Mouse (Mus musculus) limb, embryonic 11.5 days (tissue): ENCODE data around the gene Psmb6. TPM values are rescaled to one million over a fixed set of nuclear protein-coding genes. Genes with fewer than 3 reads are reported as not detected.

Experiments used
- ATAC-seq: fragments of 200-750 bp; cut with Nextera tagmentation; 2 replicates; pipeline ENCODE4 v1.8.0; 2017; ENCODE audit warnings: low read depth; ENCODE audit not compliant: insufficient number of reproducible peaks, low FRiP score, low TSS enrichment
- DNase-seq: peaks from one replicate; pipeline ENCODE4 v3.0.0-alpha.2; 2015; ENCODE audit warnings: low spot score
- H3K27ac ChIP-seq: fragments of 300-500 bp; sonication (generic); replicated peaks from 2 replicates; pipeline ENCODE4 v1.5.1; 2014; ENCODE audit warnings: low read depth, mild to moderate bottlenecking, low read length
- H3K27me3 ChIP-seq: fragments of 300-500 bp; sonication (generic); 2 replicates; pipeline ENCODE4 v1.6.1; 2014; ENCODE audit warnings: mild to moderate bottlenecking, low read length, mixed read lengths; ENCODE audit not compliant: control insufficient read depth, insufficient read depth
- H3K36me3 ChIP-seq: fragments of 300-500 bp; sonication (generic); 2 replicates; pipeline ENCODE4 v1.6.1; 2014; ENCODE audit warnings: mild to moderate bottlenecking, low read length, moderate library complexity, mixed read lengths; ENCODE audit not compliant: control insufficient read depth, insufficient read depth
- H3K4me1 ChIP-seq: fragments of 300-500 bp; sonication (generic); 2 replicates; pipeline ENCODE4 v1.6.1; 2014; ENCODE audit warnings: low read length, mixed read lengths; ENCODE audit not compliant: control insufficient read depth, insufficient read depth
- H3K4me2 ChIP-seq: fragments of 300-500 bp; sonication (generic); 2 replicates; pipeline ENCODE4 v1.6.1; 2014; ENCODE audit warnings: low read depth, mild to moderate bottlenecking, moderate library complexity; ENCODE audit not compliant: severe bottlenecking
- H3K4me3 ChIP-seq: fragments of 300-500 bp; sonication (generic); 2 replicates; pipeline ENCODE4 v1.5.1; 2014; ENCODE audit warnings: low read depth, low read length
- H3K9ac ChIP-seq: fragments of 300-500 bp; sonication (generic); 2 replicates; pipeline ENCODE4 v1.6.1; 2014; ENCODE audit warnings: mild to moderate bottlenecking, low read length
- H3K9me3 ChIP-seq: fragments of 300-500 bp; sonication (generic); 2 replicates; pipeline ENCODE4 v1.6.1; 2016; ENCODE audit warnings: low read length; ENCODE audit not compliant: control insufficient read depth
- WGBS: fragments of 180-500 bp; shearing (Covaris S2); extraction: QIAGEN DNeasy Blood & Tissue Kit; methylation state at CpG from one replicate; pipeline ENCODE4 v1.1.7; 2014; 5-methylcytosine and 5-hydroxymethylcytosine counted together
- polyA plus RNA-seq: library from polyadenylated mRNA; unstranded; fragments of >200 nt; fragmentation: Nextera tagmentation; extraction: Ambion mirVana; gene quantifications from 2 replicates; pipeline ENCODE4 v1.2.1, GENCODE M21; 2014

The Psmb6 gene
- polyA plus RNA-seq, 1 experiment from 2014 or later, result 999 TPM

GRCm38 (mm10) chr11:70504970-70505369, 20.2 kb upstream of the Psmb6 start, which contains the start of gene Tm4sf5:
TSS of gene Tm4sf5 (plus strand) at chr11:70505244.
- ATAC-seq, result no peak
- no peaks in the 10 kb centered on the region for H3K9me3 ChIP-seq

GRCm38 (mm10) chr11:70506385-70506784, 18.8 kb upstream of the Psmb6 start:
- WGBS, result 27% methylated on average over 4 of the region's 4 CpGs

More at GRCm38 (mm10) chr11:70504970-70505369, 20.2 kb upstream of the Psmb6 start, which contains the start of gene Tm4sf5:
- DNase-seq, result no peak
- H3K4me2 ChIP-seq, result no peak within 1 kb of the TSS
- no peaks in the 10 kb centered on the region for H3K27me3 ChIP-seq
- no peak within 1 kb of the TSS for H3K9ac ChIP-seq
- no peak within 1 kb of the TSS for H3K4me3 ChIP-seq
- no peaks in the 10 kb centered on the region for H3K36me3 ChIP-seq
- peaks cover 5% of the 10 kb centered on the region for H3K4me1 ChIP-seq
- WGBS, result 70% methylated on average over 9 of the region's 9 CpGs
- no peak within 1 kb of the TSS for H3K27ac ChIP-seq

DNA sequence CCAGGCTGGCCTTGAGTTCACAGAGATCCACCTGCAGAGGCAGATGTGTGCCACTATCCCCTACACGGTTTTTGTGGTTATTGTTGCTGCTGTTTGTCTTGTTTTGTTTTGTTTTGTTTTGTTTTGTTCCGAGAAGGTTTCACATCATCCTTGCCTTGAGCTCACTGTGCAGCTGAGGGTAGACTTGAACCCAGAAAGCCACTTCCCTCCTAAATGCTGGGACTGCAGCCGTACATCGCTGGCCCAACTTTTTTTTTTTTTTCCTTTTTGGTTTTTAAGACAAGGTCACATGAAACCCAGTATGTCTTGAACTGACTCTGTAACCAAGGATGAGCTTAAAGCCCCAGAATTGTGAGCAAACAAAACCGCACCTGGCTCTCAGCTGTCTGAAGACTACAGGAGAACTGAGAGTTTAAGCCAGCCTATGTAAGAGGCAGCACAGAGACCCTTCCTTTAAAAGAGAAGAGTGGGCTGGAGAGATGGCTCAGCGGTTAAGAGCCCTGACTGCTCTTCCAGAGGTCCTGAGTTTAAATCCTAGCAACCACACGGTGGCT, 18.1 kb upstream of the Psmb6 start:
- Histone ChIP-seq H3K27me3 (no peaks in the 10 kb centered on the region), H3K9ac (no peak overlapping the region), H3K9me3 (no peaks in the 10 kb centered on the region), H3K4me3 (no peak overlapping the region), H3K27ac (no peak overlapping the region), H3K36me3 (no peaks in the 10 kb centered on the region), H3K4me1 (peaks cover 6% of the 10 kb centered on the region), H3K4me2 (no peak overlapping the region)
- 68% methylated on average over 7 of the region's 7 CpGs for WGBS
- ATAC-seq (no peak), DNase-seq (no peak)

More at GRCm38 (mm10) chr11:70506385-70506784, 18.8 kb upstream of the Psmb6 start:
- Histone ChIP-seq H3K27ac (no peak overlapping the region), H3K4me3 (no peak overlapping the region), H3K4me2 (no peak overlapping the region), H3K9me3 (no peaks in the 10 kb centered on the region), H3K4me1 (peaks cover 6% of the 10 kb centered on the region), H3K36me3 (no peaks in the 10 kb centered on the region), H3K9ac (no peak overlapping the region), H3K27me3 (no peaks in the 10 kb centered on the region)
- no peak for ATAC-seq
- peak; percentile 76 for DNase-seq

GRCm38 (mm10) chr11:70509753-70510564, 15.2 kb upstream of the Psmb6 start:
- Histone ChIP-seq H3K4me3 (no peak overlapping the region), H3K27ac (no peak overlapping the region), H3K4me2 (peak overlapping the region; percentile 20; the same call in 1 of the 2 replicates), H3K9me3 (no peaks in the 10 kb centered on the region), H3K9ac (no peak overlapping the region), H3K27me3 (no peaks in the 10 kb centered on the region), H3K36me3 (no peaks in the 10 kb centered on the region), H3K4me1 (peaks cover 6% of the 10 kb centered on the region)
- ATAC-seq (no peak), DNase-seq (peak; percentile 69)
- 6% methylated on average over 19 of the region's 19 CpGs for WGBS

- Histone ChIP-seq H3K9me3 (no peaks in the 10 kb centered on the region), H3K27ac (no peak overlapping the region), H3K36me3 (no peaks in the 10 kb centered on the region), H3K4me2 (no peak overlapping the region), H3K9ac (no peak overlapping the region), H3K4me3 (no peak overlapping the region), H3K27me3 (no peaks in the 10 kb centered on the region), H3K4me1 (peaks cover 6% of the 10 kb centered on the region)
- DNase-seq, result no peak
- WGBS, result 66% methylated on average over 2 of the region's 2 CpGs
- no peak for ATAC-seq
Measured at GRCm38 (mm10) chr11:70511242-70511641, 13.9 kb upstream of the Psmb6 start.

DNA sequence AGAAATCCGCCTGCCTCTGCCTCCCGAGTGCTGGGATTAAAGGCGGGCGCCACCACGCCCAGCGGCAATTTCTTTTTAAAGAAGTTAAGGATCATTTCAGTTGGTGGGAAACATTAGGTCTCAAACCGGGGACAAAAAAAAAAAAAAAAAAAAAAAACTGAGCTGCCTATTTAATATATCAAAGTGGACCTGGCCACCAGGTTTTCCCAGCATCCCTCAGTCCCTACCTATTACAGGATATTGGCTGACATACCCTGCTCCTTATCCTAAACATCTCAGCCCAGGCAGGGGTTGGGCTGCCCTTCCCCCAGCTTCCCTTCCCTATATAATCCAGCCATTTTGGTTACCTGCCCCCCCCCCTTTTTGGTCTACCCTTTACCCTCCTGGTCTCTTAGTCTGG, 13.3 kb upstream of the Psmb6 start:
- ATAC-seq, result no peak
- no peaks in the 10 kb centered on the region for H3K9me3 ChIP-seq
- no peak overlapping the region for H3K4me2 ChIP-seq
- peaks cover 6% of the 10 kb centered on the region for H3K4me1 ChIP-seq
- H3K9ac ChIP-seq, result no peak overlapping the region
- no peak overlapping the region for H3K27ac ChIP-seq
- no peaks in the 10 kb centered on the region for H3K27me3 ChIP-seq
- no peak overlapping the region for H3K4me3 ChIP-seq
- no peaks in the 10 kb centered on the region for H3K36me3 ChIP-seq
- 91% methylated on average over 7 of the region's 7 CpGs for WGBS
- no peak for DNase-seq

- H3K36me3 ChIP-seq, result no peaks in the 10 kb centered on the region
- H3K9me3 ChIP-seq, result no peaks in the 10 kb centered on the region
- H3K27ac ChIP-seq, result no peak overlapping the region
- peaks cover 6% of the 10 kb centered on the region for H3K4me1 ChIP-seq
- H3K9ac ChIP-seq, result no peak overlapping the region
- DNase-seq (no peak), ATAC-seq (no peak)
- no peak overlapping the region for H3K4me3 ChIP-seq
- WGBS, result 82% methylated on average over 7 of the region's 7 CpGs
- H3K27me3 ChIP-seq, result no peaks in the 10 kb centered on the region
- no peak overlapping the region for H3K4me2 ChIP-seq
Measured at GRCm38 (mm10) chr11:70512709-70513342, 12.3 kb upstream of the Psmb6 start.

- Histone ChIP-seq H3K27me3 (no peaks in the 10 kb centered on the region), H3K4me3 (no peak overlapping the region), H3K4me2 (no peak overlapping the region), H3K36me3 (no peaks in the 10 kb centered on the region), H3K9ac (no peak overlapping the region), H3K27ac (no peak overlapping the region), H3K9me3 (no peaks in the 10 kb centered on the region), H3K4me1 (peaks cover 6% of the 10 kb centered on the region)
- DNase-seq (no peak), ATAC-seq (no peak)
- 64% methylated on average over 11 of the region's 11 CpGs for WGBS
Measured at GRCm38 (mm10) chr11:70513520-70513919, 11.6 kb upstream of the Psmb6 start.
